Mouse (Mus musculus) activated CD4-positive, CD25-positive, alpha-beta regulatory T cell, adult 4 months (primary cell): Measurements from ENCODE around the gene Slc25a21. TPM values are rescaled to one million over a fixed set of nuclear protein-coding genes. Genes with fewer than 3 reads are reported as not detected.

Source experiments
- ATAC-seq: one replicate; pipeline ENCODE4 v1.8.0; 2017
- polyA plus RNA-seq, 2 experiments: library from polyadenylated mRNA; unstranded; fragments of 100-300 nt; shearing (Covaris generic); gene quantifications; one replicate each; pipeline ENCODE4 v1.2.1; 2017

Gene Slc25a21
- polyA plus RNA-seq, 2 experiments from 2014 or later = not detected

GRCm38 (mm10) chr12:56727631-56728030 lies 469.6 kb downstream of the Slc25a21 start:
- ATAC-seq = no peak

DNA sequence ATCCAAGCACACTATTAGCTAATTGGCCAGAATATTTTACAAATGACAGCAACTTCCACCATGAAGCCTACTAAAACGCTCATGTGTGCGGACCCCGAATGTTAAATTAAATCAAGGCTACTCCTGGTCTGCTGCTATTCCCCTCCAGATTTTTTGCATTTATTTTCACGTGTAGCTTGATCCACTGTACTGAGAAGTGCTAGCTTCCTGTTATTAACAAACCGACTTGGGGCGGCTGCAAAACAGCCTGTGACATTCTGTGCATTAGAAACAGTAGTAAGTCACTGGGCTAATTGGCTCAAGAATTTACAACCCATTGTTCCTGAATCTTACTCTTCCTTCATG lies 478.6 kb downstream of the Slc25a21 start:
- no peak for ATAC-seq

- ATAC-seq = no peak
These were observed 479.1 kb downstream of the Slc25a21 start for GRCm38 (mm10) chr12:56717971-56718706.

DNA sequence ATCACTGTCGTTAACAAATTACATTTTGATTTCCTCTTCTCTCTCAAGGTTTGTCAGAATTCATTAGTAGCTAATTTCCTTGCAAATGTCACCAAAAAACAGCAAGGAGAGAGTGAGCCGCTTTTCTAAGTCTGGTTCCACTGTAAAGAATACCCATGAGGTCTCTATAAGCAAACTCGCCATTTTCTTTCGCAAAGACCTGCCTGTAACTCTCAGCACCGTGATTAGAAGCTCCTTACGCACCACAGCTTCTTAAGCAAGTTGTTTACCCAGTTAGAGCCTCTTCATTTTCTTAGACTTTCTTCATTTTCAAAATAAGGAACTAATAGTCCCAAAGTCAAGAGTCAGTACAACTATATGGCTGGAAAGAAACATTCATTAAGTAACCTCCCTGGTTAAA lies 496.3 kb downstream of the Slc25a21 start:
- ATAC-seq = no peak

DNA sequence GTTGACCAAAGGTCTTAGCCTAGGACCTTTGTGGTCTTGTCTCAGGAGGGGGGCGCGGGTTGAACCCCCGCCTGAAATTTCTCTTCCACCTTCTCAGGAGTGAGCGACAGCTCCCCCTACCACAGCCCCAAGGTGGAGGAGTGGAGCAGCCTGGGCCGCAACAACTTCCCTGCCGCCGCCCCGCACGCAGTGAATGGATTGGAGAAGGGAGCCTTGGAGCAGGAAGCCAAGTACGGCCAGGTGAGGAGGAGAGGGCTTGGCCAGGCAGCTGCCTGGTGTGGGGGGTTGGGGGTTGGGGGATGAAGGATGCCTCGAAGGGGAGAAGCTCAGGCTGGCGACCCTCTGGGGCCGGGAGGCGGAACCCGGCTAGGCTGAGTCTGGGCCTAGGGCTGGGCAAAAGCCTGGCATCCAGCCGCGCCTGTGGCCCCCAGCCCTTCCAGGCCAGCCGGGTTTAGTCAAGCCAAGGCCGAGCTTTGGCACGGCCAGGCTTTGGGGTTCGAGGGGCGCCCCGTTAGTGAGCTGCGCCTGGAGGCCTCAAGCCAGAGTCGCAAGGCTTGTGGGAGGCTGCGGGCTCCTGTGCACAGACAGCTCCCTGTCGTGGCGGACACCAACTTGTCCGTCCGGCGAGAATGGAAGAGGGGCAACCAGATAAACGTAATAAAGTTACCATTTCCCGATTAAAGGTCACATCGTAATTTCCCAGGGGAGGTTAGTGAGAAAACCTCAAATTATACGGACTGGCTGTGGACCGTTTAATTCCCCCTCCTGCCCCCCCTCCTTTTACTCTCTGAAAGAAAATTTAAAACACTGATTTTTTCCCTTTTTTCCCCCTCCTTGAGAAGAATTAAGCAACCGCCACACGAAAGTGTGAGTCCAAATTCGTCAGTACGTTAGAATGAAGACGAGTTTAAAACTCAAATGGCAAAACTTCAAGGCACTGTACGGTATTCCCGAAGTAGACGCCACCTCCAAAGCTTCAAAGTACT lies 497.1 kb downstream of the Slc25a21 start:
- no peak for ATAC-seq

GRCm38 (mm10) chr12:56699351-56699750 lies 497.9 kb downstream of the Slc25a21 start:
- no peak for ATAC-seq

DNA sequence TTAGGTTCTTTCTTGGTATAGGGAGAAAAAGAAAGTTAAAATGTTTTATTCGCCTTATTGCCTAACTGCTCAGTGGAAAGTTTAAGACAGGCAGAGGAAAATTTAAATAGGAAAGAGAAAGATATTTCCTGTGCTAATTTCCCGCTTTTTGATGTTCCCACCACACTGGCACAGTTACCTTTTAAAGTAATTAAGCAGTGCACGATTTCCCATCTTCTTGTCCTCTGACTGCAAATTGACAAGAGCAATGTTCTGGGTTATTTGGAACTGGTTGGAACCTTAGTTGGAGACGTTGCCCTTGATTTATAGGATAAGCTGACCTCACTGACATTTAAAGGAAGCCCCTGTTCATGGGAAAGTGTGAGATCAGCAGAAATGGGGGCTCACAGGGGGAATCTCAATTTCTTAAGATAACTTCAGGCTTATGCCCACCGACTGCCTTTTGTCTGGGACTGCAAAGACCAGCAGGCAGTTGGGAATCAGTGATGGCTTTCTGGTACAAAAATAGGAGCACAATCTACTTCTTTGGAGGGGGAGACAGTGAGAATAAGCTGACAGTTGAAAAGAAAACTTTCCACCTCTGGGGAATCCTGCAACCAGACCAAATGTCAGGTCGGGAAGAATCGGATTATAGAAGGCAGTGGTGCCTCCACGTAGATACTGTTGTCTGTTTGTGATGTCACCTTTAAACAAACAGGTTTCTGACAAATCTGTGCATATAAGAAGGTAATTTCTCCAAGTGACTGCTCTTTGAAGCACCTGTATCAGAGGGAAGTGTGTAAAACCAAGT lies 498.9 kb downstream of the Slc25a21 start:
- ATAC-seq = no peak

DNA sequence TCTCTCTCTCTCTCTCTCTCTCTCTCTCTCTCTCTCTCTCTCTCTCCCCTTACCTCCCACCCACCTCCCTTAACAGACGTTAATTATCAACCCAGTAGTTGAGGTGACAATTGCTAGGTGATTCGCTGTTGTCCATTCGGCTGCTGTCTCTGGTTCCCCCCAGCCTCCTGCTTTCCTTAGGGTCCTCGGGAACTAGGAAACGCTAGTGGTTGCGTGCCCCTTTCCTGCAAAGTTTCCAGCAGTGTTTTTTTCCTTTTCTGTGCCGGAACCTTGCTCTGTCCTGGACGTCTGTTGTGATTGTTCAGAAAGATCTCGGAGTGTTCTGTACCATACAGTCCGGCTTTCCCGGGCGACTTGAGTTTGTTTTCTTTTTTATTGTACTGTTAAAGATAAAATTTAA lies 499.5 kb downstream of the Slc25a21 start:
- no peak for ATAC-seq

DNA sequence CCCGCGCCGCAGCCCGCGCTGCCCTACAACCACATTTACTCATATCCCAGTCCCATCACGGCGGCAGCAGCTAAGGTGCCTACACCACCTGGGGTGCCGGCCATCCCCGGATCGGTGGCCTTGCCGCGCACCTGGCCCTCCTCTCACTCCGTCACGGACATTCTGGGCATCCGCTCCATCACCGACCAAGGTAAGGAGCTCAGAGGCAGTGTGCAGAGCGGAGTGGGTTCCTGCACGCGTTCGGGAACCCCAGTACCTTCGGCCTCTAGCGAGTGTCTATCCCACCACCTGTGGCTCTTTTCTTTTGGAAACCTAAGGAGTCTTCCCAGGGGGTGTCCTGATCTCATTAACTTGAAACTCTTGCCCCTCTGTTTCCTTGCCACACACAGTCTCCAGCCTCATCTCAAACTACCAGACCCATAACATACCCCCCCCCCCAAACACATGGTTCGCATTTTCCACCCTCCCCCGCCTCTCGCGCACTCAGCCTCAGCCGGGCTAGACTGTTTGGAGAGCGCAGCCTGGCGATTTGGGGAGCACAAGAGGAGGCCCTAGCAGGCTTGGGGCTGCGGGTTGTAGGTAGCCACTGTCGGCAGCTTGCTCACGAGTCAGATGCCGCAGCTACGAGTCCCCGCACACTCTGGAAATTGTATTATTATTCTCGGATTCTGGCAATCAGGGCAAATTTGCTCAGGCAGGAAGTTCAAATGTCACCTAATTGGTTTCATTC lies 500.1 kb downstream of the Slc25a21 start:
- no peak for ATAC-seq

GRCm38 (mm10) chr12:56696174-56697010 lies 500.9 kb downstream of the Slc25a21 start:
- no peak for ATAC-seq

- no peak for ATAC-seq
These were observed 501.7 kb downstream of the Slc25a21 start for GRCm38 (mm10) chr12:56695358-56696173.

GRCm38 (mm10) chr12:56694936-56695335 lies 502.3 kb downstream of the Slc25a21 start:
- no peak for ATAC-seq

DNA sequence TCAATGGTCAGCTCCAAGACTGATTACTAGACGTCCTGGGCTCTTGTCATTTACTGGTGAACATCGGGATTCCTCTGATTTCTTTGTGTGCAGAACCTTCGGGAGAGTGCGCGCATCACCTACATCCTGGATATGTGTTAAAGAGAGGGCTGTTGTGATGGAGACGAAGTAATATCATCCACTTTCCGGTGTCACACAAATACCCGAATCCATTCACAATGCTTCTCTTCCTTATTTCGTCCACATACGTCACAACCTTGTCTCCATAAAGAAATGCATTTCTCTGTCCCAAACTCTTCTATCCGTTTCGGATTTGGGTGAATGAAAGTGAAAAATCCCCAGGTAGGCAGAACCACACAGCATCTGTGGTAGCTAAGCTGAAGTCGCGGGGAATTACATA lies 502.9 kb downstream of the Slc25a21 start:
- ATAC-seq = no peak

- no peak for ATAC-seq
These were observed 503.7 kb downstream of the Slc25a21 start for GRCm38 (mm10) chr12:56693411-56694098.

GRCm38 (mm10) chr12:56692536-56692935 lies 504.7 kb downstream of the Slc25a21 start:
- no peak for ATAC-seq

- ATAC-seq = no peak
These were observed 505.7 kb downstream of the Slc25a21 start, which contains the start of gene Pax9 for GRCm38 (mm10) chr12:56691427-56692079. Gene Pax9 (plus strand): TSS chr12:56691767.

DNA sequence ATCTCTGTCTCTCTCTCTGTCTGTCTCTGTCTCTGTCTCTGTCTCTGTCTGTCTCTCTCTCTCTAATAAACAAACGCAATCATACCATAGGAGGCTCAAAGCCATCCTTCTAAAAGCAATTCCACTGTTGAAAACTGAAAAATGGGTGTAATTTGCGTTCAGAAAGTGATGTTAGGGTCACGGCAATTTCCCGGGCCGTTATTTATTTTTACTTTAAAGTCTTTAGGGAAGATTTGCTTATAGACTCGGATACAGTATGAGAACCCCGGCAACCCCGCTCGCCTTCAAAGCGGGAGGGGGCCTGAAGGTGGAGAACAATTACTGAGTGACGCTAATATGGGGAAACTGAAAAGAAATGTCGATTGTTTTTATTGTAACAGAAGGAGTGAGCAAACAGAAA lies 506.3 kb downstream of the Slc25a21 start:
- no peak for ATAC-seq

DNA sequence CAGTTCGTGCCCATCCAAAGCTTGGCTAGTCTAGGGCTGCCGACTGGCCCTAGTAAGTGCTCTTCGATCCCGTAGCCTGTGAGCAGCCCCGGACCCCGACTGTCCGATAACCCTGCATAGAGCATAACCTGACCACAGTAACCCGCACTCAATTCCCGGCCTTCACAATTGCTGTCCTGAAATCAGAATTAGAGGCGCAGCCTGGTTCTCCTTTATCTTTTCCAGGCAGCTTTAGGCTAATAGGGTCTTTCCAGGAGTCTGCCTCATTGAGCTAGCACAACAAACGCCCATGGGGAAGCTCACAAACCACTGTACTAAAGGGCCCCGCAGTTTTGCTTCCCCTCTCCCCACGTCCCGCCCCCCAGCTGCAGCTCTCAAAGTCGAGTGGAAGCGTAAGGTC lies 506.9 kb downstream of the Slc25a21 start:
- ATAC-seq = no peak

- no peak for ATAC-seq
These were observed 507.5 kb downstream of the Slc25a21 start for GRCm38 (mm10) chr12:56689736-56690135.
